Comparison of ENCODE assay signal across 8 mouse cellular contexts in the genomic region with DNA sequence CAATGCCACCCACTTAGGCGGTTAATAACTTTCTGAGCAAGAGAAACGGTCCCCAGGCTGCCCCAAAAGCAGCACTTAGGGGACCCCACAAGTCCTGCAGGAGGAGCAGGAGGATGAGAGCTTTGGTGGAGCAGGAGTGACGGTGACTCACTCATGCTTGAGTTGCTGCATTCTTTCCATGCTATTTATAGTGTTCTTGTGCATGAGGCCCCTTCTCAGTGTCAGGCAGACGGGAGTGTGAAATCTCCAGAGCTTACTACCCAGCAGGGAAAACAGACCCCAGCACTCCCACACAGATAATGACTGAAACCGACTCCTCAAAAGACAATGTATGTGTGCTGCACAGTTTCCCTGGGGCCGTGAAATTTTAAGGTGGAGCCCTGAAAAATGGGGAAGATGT. TPM values are rescaled to one million over a fixed set of nuclear protein-coding genes. Genes with fewer than 3 reads are reported as not detected.
DNase-seq lines count a peak whose midpoint lies in the region; ATAC-seq and TF ChIP-seq lines count a peak whose summit lies in the region.

No protein-coding gene starts in this region.

- TF ChIP-seq RAD21 in CH12.LX (IDR thresholded peaks at IDR 0.05; ENCODE audit: low read depth, low read length), result no peak

- no peaks in the 10 kb centered on the region for H3K9me3 ChIP-seq in CH12.LX (replicated peaks; ENCODE audit: low read length)
- no peaks in the 10 kb centered on the region for H3K9me3 ChIP-seq in forebrain, embryonic 15.5 days
- H3K9me3 ChIP-seq in lung, postnatal 0 days (ENCODE audit: low read length), result no peaks in the 10 kb centered on the region

- H3K79me2 ChIP-seq in heart, adult 2 months (replicated peaks; ENCODE audit: control insufficient read depth, insufficient read depth, low read length), result no peaks in the 10 kb centered on the region
- H3K79me2 ChIP-seq in CH12.LX (replicated peaks; ENCODE audit: control insufficient read depth, extremely low read depth, insufficient read depth, poor library complexity, severe bottlenecking), result no peaks in the 10 kb centered on the region

- peak overlapping the region; percentile 5; the same call in 1 of the 2 replicates for H3K4me2 ChIP-seq in CH12.LX (ENCODE audit: insufficient read depth, low read depth, poor library complexity, severe bottlenecking)
- H3K4me2 ChIP-seq in forebrain, embryonic 15.5 days (replicated peaks), result no peak overlapping the region
- no peak overlapping the region for H3K4me2 ChIP-seq in lung, postnatal 0 days (replicated peaks; ENCODE audit: low read depth, low read length)

- no peak overlapping the region for H3K4me3 ChIP-seq in heart, adult 2 months
- H3K4me3 ChIP-seq in CH12.LX (replicated peaks in 1 of 3; ENCODE audit: low read depth in 2 of 3, low read length in 2 of 3, poor library complexity in 1 of 3), result no peak overlapping the region
- H3K4me3 ChIP-seq in forebrain, embryonic 15.5 days, result no peak overlapping the region
- no peak overlapping the region for H3K4me3 ChIP-seq in lung, postnatal 0 days (ENCODE audit: low read depth, low read length)

- 0 out of 2 replicates have a peak, but pooled peaks have one; percentile 22 for TF ChIP-seq EP300 in heart, adult 2 months (IDR thresholded peaks at IDR 0.05; ENCODE audit: insufficient read depth, low read depth, low read length)
- TF ChIP-seq EP300 in CH12.LX (IDR thresholded peaks at IDR 0.05; ENCODE audit: low read length), result no peak
- TF ChIP-seq EP300 in lung, postnatal 0 days (IDR thresholded peaks at IDR 0.05), result no peak

- dilution Hi-C loops in CH12.LX (cut with MboI; ENCODE audit: extremely low pct_ligation_motif_present, extremely low pct_unique_long_range_greater_than_20kb, low sequenced_read_pairs), result no loop called here

- H3K9ac ChIP-seq in heart, adult 2 months (ENCODE audit: low read depth, low read length), result peak overlapping the region; percentile 22
- H3K9ac ChIP-seq in CH12.LX (ENCODE audit: insufficient read depth, low read depth), result no peak overlapping the region
- H3K9ac ChIP-seq in forebrain, embryonic 15.5 days (replicated peaks), result no peak overlapping the region
- no peak overlapping the region for H3K9ac ChIP-seq in lung, postnatal 0 days (replicated peaks; ENCODE audit: low read depth)

- H3K27me3 ChIP-seq in heart, adult 2 months (ENCODE audit: control insufficient read depth, insufficient read depth, low read length), result no peaks in the 10 kb centered on the region
- H3K27me3 ChIP-seq in CH12.LX (replicated peaks), result no peaks in the 10 kb centered on the region
- H3K27me3 ChIP-seq in forebrain, embryonic 15.5 days, result no peaks in the 10 kb centered on the region
- H3K27me3 ChIP-seq in lung, postnatal 0 days (replicated peaks; ENCODE audit: insufficient read depth, low read length), result no peaks in the 10 kb centered on the region

- peaks cover 18% of the 10 kb centered on the region for H3K4me1 ChIP-seq in heart, adult 2 months (ENCODE audit: control insufficient read depth, insufficient read depth, low read length)
- peaks cover 3 to 27% of the 10 kb centered on the region in 2 experiments for H3K4me1 ChIP-seq in CH12.LX (ENCODE audit: control insufficient read depth in 1 of 2, insufficient read depth in 2 of 2)
- H3K4me1 ChIP-seq in forebrain, embryonic 15.5 days, result peaks cover 13% of the 10 kb centered on the region; the same call in 1 of the 2 replicates
- peaks cover 3% of the 10 kb centered on the region; the same call in 1 of the 2 replicates for H3K4me1 ChIP-seq in lung, postnatal 0 days (ENCODE audit: insufficient read depth, low read depth, low read length)

- peaks cover 13% of the 10 kb centered on the region for H3K36me3 ChIP-seq in heart, adult 2 months (ENCODE audit: control insufficient read depth, insufficient read depth, low read length)
- no peaks in the 10 kb centered on the region for H3K36me3 ChIP-seq in CH12.LX (replicated peaks in 1 of 2; ENCODE audit: control insufficient read depth in 1 of 2, insufficient read depth in 1 of 2, low read length in 1 of 2)
- no peaks in the 10 kb centered on the region for H3K36me3 ChIP-seq in forebrain, embryonic 15.5 days
- H3K36me3 ChIP-seq in lung, postnatal 0 days (ENCODE audit: insufficient read depth, low read length), result no peaks in the 10 kb centered on the region

- ATAC-seq in forebrain, embryonic 15.5 days (replicated peaks), result 0 out of 2 replicates have a peak, but pooled peaks have one; percentile 23
- peak; percentile 70 for ATAC-seq in lung, postnatal 0 days

- peak overlapping the region; percentile 83 for H3K27ac ChIP-seq in heart, adult 2 months
- no peak overlapping the region for H3K27ac ChIP-seq in CH12.LX (ENCODE audit: insufficient read depth, low read depth)
- H3K27ac ChIP-seq in forebrain, embryonic 15.5 days (replicated peaks), result no peak overlapping the region
- H3K27ac ChIP-seq in lung, postnatal 0 days (ENCODE audit: low read length), result no peak overlapping the region

- TF ChIP-seq CTCF in heart, adult 2 months (IDR thresholded peaks at IDR 0.05), result no peak
- TF ChIP-seq CTCF in CH12.LX (conservative IDR thresholded peaks at IDR 0.05 in 1 of 2, IDR thresholded peaks at IDR 0.05 in 1 of 2; ENCODE audit: low read depth in 2 of 2, low read length in 2 of 2), result no peak
- TF ChIP-seq CTCF in lung, postnatal 0 days (IDR thresholded peaks at IDR 0.05), result peak; percentile 12; the same call in 1 of the 2 replicates

- intact Hi-C loops in heart, adult 2 months (cut with DNase I), result no loop called here

- DNase-seq in heart, adult 2 months, result peak in 1 of 2 experiments; percentile 37
- DNase-seq in heart, adult 11 months, result no peak
- DNase-seq in CH12.LX (ENCODE audit: extremely low read depth), result peak; percentile 16
- peak; percentile 89 for DNase-seq in lung, postnatal 0 days (ENCODE audit: low spot score)
- no peak for DNase-seq in thymus, postnatal 0 days (ENCODE audit: low spot score)
- DNase-seq in testis, postnatal 14 days (ENCODE audit: low spot score), result no peak
- no peak for DNase-seq in kidney, postnatal 14 days

- WGBS in heart, adult 2 months, result 21% methylated on average over 6 of the region's 6 CpGs
- 17% methylated on average over 6 of the region's 6 CpGs for WGBS in forebrain, embryonic 15.5 days
- WGBS in lung, postnatal 0 days, result 18% methylated on average over 6 of the region's 6 CpGs

- in situ Hi-C loops in CH12.LX (cut with MboI; ENCODE audit: low pct_ligation_motif_present, low pct_unique_long_range_greater_than_20kb, low sequenced_read_pairs), result loop anchor here (25.0 kb wide), 2 partner anchors 632 to 1132 kb away; a partner anchor contains a TSS

- TF ChIP-seq POLR2A in heart, adult 2 months (IDR thresholded peaks at IDR 0.05; ENCODE audit: insufficient read depth, low read depth, low read length), result peak; percentile 37; the same call in 1 of the 2 replicates
- TF ChIP-seq POLR2A in CH12.LX (IDR thresholded peaks at IDR 0.05; ENCODE audit: low read depth, low read length), result no peak

TF ChIP-seq in CH12.LX, 34 proteins besides CTCF, POLR2A, EP300 and RAD21:
- TF ChIP-seq KAT2A (IDR thresholded peaks at IDR 0.05; ENCODE audit: insufficient replicate concordance, low read length) (no peak), TCF12 (IDR thresholded peaks at IDR 0.05; ENCODE audit: low read depth, low read length) (no peak), POLR2AphosphoS2 (IDR thresholded peaks at IDR 0.05; ENCODE audit: low read depth, low read length) (no peak), HCFC1 (IDR thresholded peaks at IDR 0.05; ENCODE audit: low read depth, low read length) (no peak), JUND (conservative IDR thresholded peaks at IDR 0.05; ENCODE audit: low read depth, low read length) (no peak), MEF2A (IDR thresholded peaks at IDR 0.05; ENCODE audit: borderline replicate concordance, low read depth, low read length) (peak; percentile 46; the same call in 1 of the 2 replicates), ZKSCAN1 (IDR thresholded peaks at IDR 0.05; ENCODE audit: borderline replicate concordance, low read depth, low read length) (no peak), ZC3H11A (IDR thresholded peaks at IDR 0.05; ENCODE audit: low read depth, low read length) (no peak)

RNA-seq across cellular contexts. Expression of a gene that starts 23.5 kb away (rescaled TPM):
- total RNA-seq in heart, adult 2 months (2021), result 100 to 1,000 TPM; 139 to 158 TPM
- 171 and 198 TPM in 2 replicates for polyA plus RNA-seq in heart, adult 2 months (2012; rRNA removed)
- total RNA-seq in CH12.LX (2012; rRNA removed) (0.21 and 0.55 TPM in 2 replicates), CH12.LX (2014; rRNA removed) (0.72 and 1.0 TPM in 2 replicates)
- 2.2 and 2.4 TPM in 2 replicates for polyA plus RNA-seq in CH12.LX (2012; ENCODE audit: insufficient read length, low read depth)
- 19.6 and 23.0 TPM in 2 replicates for polyA plus RNA-seq in forebrain, embryonic 15.5 days (2015; fragmentation: Nextera tagmentation; extraction: Ambion mirVana)
- 23.8 and 26.0 TPM in 2 replicates for polyA plus RNA-seq in lung, postnatal 0 days (2015; fragmentation: Nextera tagmentation; extraction: Ambion mirVana)
- 78.0 and 79.1 TPM in 2 replicates for polyA plus RNA-seq in thymus, postnatal 0 days (2015; fragmentation: Nextera tagmentation; extraction: Ambion mirVana)

Comparison
In these comparisons a context has a peak if more than half of its experiments do, and no peak if none do; other contexts are left out.
1. DNase-seq: peak in CH12.LX (single experiment) and lung, postnatal 0 days (single experiment); none in heart, adult 11 months (single experiment), thymus, postnatal 0 days (single experiment), testis, postnatal 14 days (single experiment) and kidney, postnatal 14 days (single experiment).